Mouse (Mus musculus) thymus, postnatal 0 days (tissue): ENCODE data around the gene Sar1b. TPM values are rescaled to one million over a fixed set of nuclear protein-coding genes. Genes with fewer than 3 reads are reported as not detected.

ENCODE experiments used
- DNase-seq: peaks from one replicate; pipeline ENCODE4 v3.0.0-alpha.2; 2015; ENCODE audit warnings: low spot score
- polyA plus RNA-seq: library from polyadenylated mRNA; unstranded; fragments of >200 nt; fragmentation: Nextera tagmentation; extraction: Ambion mirVana; gene quantifications from 2 replicates; pipeline ENCODE4 v1.2.1, GENCODE M21; 2015

Sar1b gene
- polyA plus RNA-seq, 1 experiment from 2014 or later: 128 TPM

GRCm38 (mm10) chr11:51824867-51825424 lies 61.5 kb downstream of the Sar1b start:
- DNase-seq: no peak

DNA sequence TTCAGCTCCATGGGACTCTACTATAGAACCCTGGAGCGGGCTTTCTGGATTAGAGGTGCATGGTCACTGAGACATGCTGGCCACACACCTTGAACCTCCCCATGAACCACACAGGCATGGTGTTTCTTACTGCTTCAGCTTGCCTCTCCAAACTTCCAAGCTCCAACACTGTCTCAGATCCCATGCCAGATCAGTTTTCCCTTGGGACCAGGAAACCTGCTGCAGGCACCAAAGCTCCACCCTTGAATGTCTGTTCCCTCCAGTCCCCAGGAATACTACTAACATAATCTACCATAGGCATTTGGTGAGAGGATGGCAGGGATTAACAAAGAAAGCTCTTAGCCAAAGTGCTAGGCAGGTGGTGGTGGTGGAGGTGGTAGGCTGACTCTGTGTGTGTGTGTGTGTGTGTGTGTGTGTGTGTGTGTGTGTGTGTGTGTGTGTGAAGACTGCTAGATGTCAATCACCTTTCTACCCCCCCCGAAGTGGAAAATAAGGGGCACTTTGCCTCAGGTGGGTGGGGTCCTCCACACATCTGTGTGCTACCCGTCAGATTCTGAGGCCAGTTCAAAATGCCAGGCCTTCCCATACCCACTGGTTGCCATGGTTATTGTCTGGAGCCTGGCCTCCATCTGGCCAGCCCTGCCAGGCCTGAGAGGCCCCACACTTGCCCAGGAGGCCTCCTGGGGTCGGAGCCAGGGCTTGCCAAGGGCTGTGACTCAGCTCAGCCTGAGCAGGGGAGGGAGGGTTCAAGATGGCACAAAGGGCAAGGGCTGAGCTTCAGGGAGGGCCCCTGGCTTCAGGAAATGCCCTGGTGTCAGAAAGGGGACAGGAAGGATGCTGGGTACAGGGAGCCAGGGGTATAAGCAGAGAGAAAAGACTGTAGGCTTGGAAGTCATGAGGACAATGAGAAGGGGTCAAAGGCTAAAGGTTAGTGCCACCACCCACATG lies 68.7 kb downstream of the Sar1b start:
- no peak for DNase-seq

GRCm38 (mm10) chr11:51832992-51833391 lies 69.5 kb downstream of the Sar1b start:
- no peak for DNase-seq

DNA sequence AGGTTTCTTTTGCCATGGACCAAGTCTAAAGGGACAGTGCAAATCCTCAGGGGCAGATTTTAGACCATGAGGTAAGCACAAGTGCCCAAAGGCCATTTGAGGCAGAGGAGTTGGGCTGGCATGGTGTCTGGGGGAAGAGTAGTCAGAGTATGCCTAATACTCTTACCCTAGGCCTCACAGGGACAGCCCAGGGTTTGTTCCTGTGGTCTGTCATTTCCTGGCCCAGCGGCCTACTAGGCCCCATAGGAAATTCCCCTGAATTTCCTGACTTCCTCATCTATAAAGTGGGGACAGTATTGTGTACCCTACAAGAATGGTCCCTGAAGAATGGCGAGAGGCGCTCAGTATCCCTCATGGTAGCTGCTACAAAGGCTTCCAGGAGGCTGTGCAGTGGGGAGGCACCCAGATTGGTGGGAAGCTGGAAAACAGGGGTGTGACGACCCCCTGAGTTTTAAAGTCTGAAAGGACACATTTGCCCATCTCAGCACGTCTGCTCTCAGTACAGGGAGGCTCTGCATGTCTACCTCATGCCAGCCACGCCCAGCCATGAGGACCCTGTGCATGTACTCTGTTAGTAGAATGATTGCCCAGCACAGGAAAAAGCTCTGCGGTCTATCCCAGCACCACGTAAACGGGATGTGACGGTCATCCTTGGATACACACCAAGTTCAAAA lies 70.0 kb downstream of the Sar1b start:
- no peak for DNase-seq

DNA sequence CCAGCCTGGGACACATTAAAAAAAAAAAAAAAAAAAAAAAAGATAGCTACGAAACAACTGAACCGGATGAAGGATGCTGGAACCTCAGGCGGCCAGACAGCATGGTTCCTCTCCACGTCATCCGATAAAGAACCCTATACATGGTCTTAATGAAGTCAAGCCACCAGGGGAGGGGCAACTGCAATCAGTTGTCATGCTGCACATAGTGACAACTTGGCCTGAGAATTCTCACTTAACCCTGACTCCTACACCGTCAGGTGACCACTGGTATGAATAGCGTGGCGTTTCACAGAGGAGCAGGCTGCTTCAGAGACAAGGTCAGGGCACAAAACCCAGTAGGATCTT lies 70.6 kb downstream of the Sar1b start:
- no peak for DNase-seq

- no peak for DNase-seq
Measured at GRCm38 (mm10) chr11:51835598-51835997, 72.1 kb downstream of the Sar1b start.

DNA sequence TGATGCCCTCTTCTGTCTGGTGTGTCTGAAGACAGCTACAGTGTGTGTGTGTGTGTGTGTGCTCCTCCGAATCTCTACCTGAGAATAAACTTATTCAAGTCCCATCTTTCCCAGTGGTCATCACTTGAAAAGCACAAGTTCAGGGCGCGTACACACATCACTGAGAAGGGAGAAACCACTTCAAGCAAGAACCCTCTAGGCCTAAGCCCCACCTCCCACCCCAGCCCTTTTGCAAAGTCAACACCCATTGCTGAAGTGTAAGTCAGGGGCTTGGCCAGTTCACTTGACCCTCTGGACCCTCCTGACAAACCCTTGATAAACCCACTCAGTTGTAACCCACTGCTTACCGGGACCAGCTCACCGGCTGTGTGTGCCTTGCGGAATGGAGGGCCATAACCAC lies 73.0 kb downstream of the Sar1b start:
- DNase-seq: no peak

GRCm38 (mm10) chr11:51837164-51838153 lies 74.0 kb downstream of the Sar1b start:
- DNase-seq: no peak

DNA sequence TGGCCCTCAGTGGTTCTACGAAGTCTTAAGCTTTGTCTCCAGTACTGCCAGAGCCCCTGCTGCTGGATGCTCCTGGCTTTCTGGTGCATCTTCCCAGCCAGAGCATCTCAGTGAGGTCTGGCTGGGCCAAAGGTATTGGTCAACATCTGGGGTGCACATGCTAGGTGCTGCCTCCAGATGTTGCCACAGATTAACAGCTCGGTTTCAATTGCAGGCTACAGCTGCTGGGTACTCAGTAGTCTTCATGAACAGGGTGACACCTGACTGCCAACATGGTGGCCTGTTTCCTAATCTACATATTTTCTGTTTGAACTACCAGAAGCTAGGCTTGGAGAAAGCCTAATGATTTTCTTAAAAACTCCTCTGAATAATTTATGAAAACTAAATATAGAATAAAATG lies 75.6 kb downstream of the Sar1b start:
- DNase-seq: no peak

- no peak for DNase-seq
Measured at GRCm38 (mm10) chr11:51839973-51840372, 76.5 kb downstream of the Sar1b start.

GRCm38 (mm10) chr11:51840657-51841056 lies 77.2 kb downstream of the Sar1b start:
- no peak for DNase-seq

- no peak for DNase-seq
Measured at GRCm38 (mm10) chr11:51841149-51841548, 77.7 kb downstream of the Sar1b start.

Other genes starting within 250 kb of the Sar1b start
- 13.0 and 15.0 TPM in 2 replicates for gene Phykpl, start 178.9 kb upstream of the Sar1b start, polyA plus RNA-seq
- gene Hnrnpab, start 156.8 kb upstream of the Sar1b start, polyA plus RNA-seq: 505 and 542 TPM in 2 replicates
- 196 and 207 TPM in 2 replicates for gene Nhp2, start 144.0 kb upstream of the Sar1b start, polyA plus RNA-seq
- 62.4 and 66.1 TPM in 2 replicates for gene Rmnd5b, start 127.8 kb upstream of the Sar1b start, polyA plus RNA-seq
- 22.8 and 26.5 TPM in 2 replicates for gene N4bp3, start 112.8 kb upstream of the Sar1b start, polyA plus RNA-seq
- gene D930048N14Rik, start 112.7 kb upstream of the Sar1b start, polyA plus RNA-seq: 1.8 TPM in 2 replicates
- 77.3 and 85.7 TPM in 2 replicates for gene 0610009B22Rik, start 74.8 kb upstream of the Sar1b start, polyA plus RNA-seq
- 5.8 and 7.0 TPM in 2 replicates for gene Sec24a, start 53 bp upstream of the Sar1b start, polyA plus RNA-seq
- 6.8 TPM in 2 replicates for gene Jade2, start 94.0 kb downstream of the Sar1b start, polyA plus RNA-seq
- gene Cdkn2aipnl, start 204.0 kb downstream of the Sar1b start, polyA plus RNA-seq: 177 and 196 TPM in 2 replicates
- gene Ube2b, start 237.1 kb downstream of the Sar1b start, polyA plus RNA-seq: 287 and 292 TPM in 2 replicates
- gene Cdkl3, start 240.5 kb downstream of the Sar1b start, polyA plus RNA-seq: 9.5 and 12.2 TPM in 2 replicates